Mouse (Mus musculus): Measurements from ENCODE around the gene Kcnma1. TPM values are rescaled to one million over a fixed set of nuclear protein-coding genes. Genes with fewer than 3 reads are reported as not detected.

Kcnma1 gene
- polyA plus RNA-seq, 1 experiment, result 4.9 TPM

GRCm38 (mm10) chr14:23911108-23911629 lies 103.1 kb downstream of the Kcnma1 start:
- no peak overlapping the region for H3K4me3 ChIP-seq (ENCODE audit: control insufficient read depth, insufficient read depth, low read length)
- H3K36me3 ChIP-seq (ENCODE audit: control insufficient read depth, insufficient read depth, low read length), result no peaks in the 10 kb centered on the region
- H3K27ac ChIP-seq (ENCODE audit: control insufficient read depth, insufficient read depth, low read length), result no peak overlapping the region
- TF ChIP-seq CTCF (IDR thresholded peaks at IDR 0.05; ENCODE audit: borderline replicate concordance, control insufficient read depth, extremely low read depth, insufficient read depth, low read length, poor library complexity) (no peak), POLR2A (IDR thresholded peaks at IDR 0.05; ENCODE audit: control insufficient read depth, extremely low read depth, insufficient read depth, low read length, poor library complexity) (no peak)
- H3K4me1 ChIP-seq (replicated peaks; ENCODE audit: control insufficient read depth, insufficient read depth, low read length), result no peaks in the 10 kb centered on the region
- H3K27me3 ChIP-seq (ENCODE audit: control insufficient read depth, insufficient read depth, low read length), result no peaks in the 10 kb centered on the region
- no peak for DNase-seq
- 70% methylated on average over 1 of the region's 1 CpGs for WGBS

GRCm38 (mm10) chr14:23908564-23908963 lies 105.7 kb downstream of the Kcnma1 start:
- WGBS, result 85% methylated on average over 5 of the region's 5 CpGs
- no peak for TF ChIP-seq CTCF (IDR thresholded peaks at IDR 0.05; ENCODE audit: borderline replicate concordance, control insufficient read depth, extremely low read depth, insufficient read depth, low read length, poor library complexity)
- no peak for TF ChIP-seq POLR2A (IDR thresholded peaks at IDR 0.05; ENCODE audit: control insufficient read depth, extremely low read depth, insufficient read depth, low read length, poor library complexity)
- no peaks in the 10 kb centered on the region for H3K4me1 ChIP-seq (replicated peaks; ENCODE audit: control insufficient read depth, insufficient read depth, low read length)
- no peaks in the 10 kb centered on the region for H3K36me3 ChIP-seq (ENCODE audit: control insufficient read depth, insufficient read depth, low read length)
- H3K27me3 ChIP-seq (ENCODE audit: control insufficient read depth, insufficient read depth, low read length), result no peaks in the 10 kb centered on the region
- H3K4me3 ChIP-seq (ENCODE audit: control insufficient read depth, insufficient read depth, low read length), result no peak overlapping the region
- H3K27ac ChIP-seq (ENCODE audit: control insufficient read depth, insufficient read depth, low read length), result no peak overlapping the region
- DNase-seq, result no peak

DNA sequence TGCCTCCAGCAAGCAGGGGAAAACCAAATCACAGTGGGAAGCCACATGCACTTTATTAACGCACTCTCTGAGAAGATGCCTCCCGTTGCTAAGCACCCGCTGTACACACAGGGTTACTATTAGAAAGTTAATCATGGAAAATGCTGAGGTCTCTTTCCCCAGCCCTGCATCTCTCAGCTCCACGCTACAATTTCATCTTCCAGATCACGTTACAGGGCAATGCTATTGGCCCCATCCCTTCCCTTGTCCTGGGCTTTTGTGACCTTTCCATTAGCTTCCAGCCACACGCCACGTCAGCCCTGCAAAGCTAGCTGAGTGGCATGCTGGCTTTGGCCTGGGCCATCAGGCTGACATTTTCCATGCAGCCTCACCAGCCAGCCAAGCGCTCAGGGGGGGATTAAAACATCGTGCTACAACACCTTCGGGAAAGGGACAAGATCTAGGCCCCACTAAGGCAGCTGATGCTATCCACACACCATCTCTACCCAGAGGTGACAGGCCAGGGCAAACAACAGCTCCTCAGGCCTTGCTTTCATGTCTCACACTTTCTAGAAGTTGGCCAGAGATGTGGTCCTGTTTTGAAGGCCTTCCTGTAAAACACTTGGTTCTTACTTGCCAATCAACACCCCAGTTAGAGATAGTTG lies 111.5 kb downstream of the Kcnma1 start:
- Histone ChIP-seq H3K36me3 (ENCODE audit: control insufficient read depth, insufficient read depth, low read length) (no peaks in the 10 kb centered on the region), H3K4me1 (replicated peaks; ENCODE audit: control insufficient read depth, insufficient read depth, low read length) (no peaks in the 10 kb centered on the region), H3K27me3 (ENCODE audit: control insufficient read depth, insufficient read depth, low read length) (no peaks in the 10 kb centered on the region), H3K27ac (ENCODE audit: control insufficient read depth, insufficient read depth, low read length) (no peak overlapping the region), H3K4me3 (ENCODE audit: control insufficient read depth, insufficient read depth, low read length) (no peak overlapping the region)
- TF ChIP-seq POLR2A (IDR thresholded peaks at IDR 0.05; ENCODE audit: control insufficient read depth, extremely low read depth, insufficient read depth, low read length, poor library complexity) (no peak), CTCF (IDR thresholded peaks at IDR 0.05; ENCODE audit: borderline replicate concordance, control insufficient read depth, extremely low read depth, insufficient read depth, low read length, poor library complexity) (no peak)
- DNase-seq, result no peak
- whole genome bisulfite sequencing, result 78% methylated on average over 10 of the region's 10 CpGs

- Histone ChIP-seq H3K27me3 (ENCODE audit: control insufficient read depth, insufficient read depth, low read length) (no peaks in the 10 kb centered on the region), H3K36me3 (ENCODE audit: control insufficient read depth, insufficient read depth, low read length) (no peaks in the 10 kb centered on the region), H3K4me1 (replicated peaks; ENCODE audit: control insufficient read depth, insufficient read depth, low read length) (no peaks in the 10 kb centered on the region), H3K4me3 (ENCODE audit: control insufficient read depth, insufficient read depth, low read length) (no peak overlapping the region), H3K27ac (ENCODE audit: control insufficient read depth, insufficient read depth, low read length) (no peak overlapping the region)
- 96% methylated on average over 5 of the region's 5 CpGs for WGBS
- no peak for DNase-seq
- TF ChIP-seq CTCF (IDR thresholded peaks at IDR 0.05; ENCODE audit: borderline replicate concordance, control insufficient read depth, extremely low read depth, insufficient read depth, low read length, poor library complexity), result no peak
- TF ChIP-seq POLR2A (IDR thresholded peaks at IDR 0.05; ENCODE audit: control insufficient read depth, extremely low read depth, insufficient read depth, low read length, poor library complexity), result no peak
Measured at GRCm38 (mm10) chr14:23899462-23899861, 114.8 kb downstream of the Kcnma1 start.

DNA sequence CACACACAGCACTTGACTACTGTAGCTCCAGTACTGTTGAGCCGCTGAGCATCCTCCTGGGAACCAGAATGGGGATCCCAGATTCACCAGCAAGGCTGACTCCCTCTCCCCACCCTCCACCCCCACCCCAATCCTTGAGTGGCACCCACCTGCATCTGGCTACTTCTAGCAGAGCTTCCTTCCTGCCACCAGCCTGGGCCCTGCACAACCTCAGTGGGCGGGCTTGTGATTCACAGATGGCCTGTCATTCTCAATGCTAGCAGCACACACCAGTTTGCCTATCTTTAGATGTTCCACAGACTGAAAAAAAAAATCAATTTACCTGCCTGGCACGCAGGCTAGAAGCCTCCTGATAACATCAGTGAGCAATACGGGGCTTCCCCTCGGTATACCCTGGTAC lies 116.5 kb downstream of the Kcnma1 start:
- TF ChIP-seq CTCF (IDR thresholded peaks at IDR 0.05; ENCODE audit: borderline replicate concordance, control insufficient read depth, extremely low read depth, insufficient read depth, low read length, poor library complexity) (no peak), POLR2A (IDR thresholded peaks at IDR 0.05; ENCODE audit: control insufficient read depth, extremely low read depth, insufficient read depth, low read length, poor library complexity) (no peak)
- H3K36me3 ChIP-seq (ENCODE audit: control insufficient read depth, insufficient read depth, low read length), result no peaks in the 10 kb centered on the region
- 55% methylated on average over 5 of the region's 5 CpGs for WGBS
- H3K27me3 ChIP-seq (ENCODE audit: control insufficient read depth, insufficient read depth, low read length), result no peaks in the 10 kb centered on the region
- no peaks in the 10 kb centered on the region for H3K4me1 ChIP-seq (replicated peaks; ENCODE audit: control insufficient read depth, insufficient read depth, low read length)
- no peak overlapping the region for H3K4me3 ChIP-seq (ENCODE audit: control insufficient read depth, insufficient read depth, low read length)
- no peak for DNase-seq
- no peak overlapping the region for H3K27ac ChIP-seq (ENCODE audit: control insufficient read depth, insufficient read depth, low read length)

DNA sequence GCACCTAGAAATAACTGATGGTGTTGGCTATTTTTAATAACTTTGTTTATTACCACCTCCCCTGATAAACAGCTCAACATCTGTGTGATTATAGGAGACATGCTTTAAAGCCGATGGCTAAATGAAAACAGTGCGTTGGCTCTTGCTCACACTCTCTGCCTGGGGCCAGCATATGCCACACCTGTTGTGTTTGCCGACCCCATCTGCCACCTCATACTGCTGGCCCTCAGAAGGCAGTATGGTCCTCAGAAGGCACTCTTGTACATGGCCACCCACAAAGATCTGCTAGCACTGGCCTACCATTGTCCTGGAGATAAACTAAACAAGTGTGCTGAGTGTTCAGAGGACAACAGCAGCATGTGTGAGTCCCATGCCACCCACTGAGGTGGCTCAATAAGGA lies 118.3 kb downstream of the Kcnma1 start:
- no peaks in the 10 kb centered on the region for H3K4me1 ChIP-seq (replicated peaks; ENCODE audit: control insufficient read depth, insufficient read depth, low read length)
- H3K36me3 ChIP-seq (ENCODE audit: control insufficient read depth, insufficient read depth, low read length), result no peaks in the 10 kb centered on the region
- H3K4me3 ChIP-seq (ENCODE audit: control insufficient read depth, insufficient read depth, low read length), result no peak overlapping the region
- no peaks in the 10 kb centered on the region for H3K27me3 ChIP-seq (ENCODE audit: control insufficient read depth, insufficient read depth, low read length)
- DNase-seq, result no peak
- H3K27ac ChIP-seq (ENCODE audit: control insufficient read depth, insufficient read depth, low read length), result no peak overlapping the region
- no peak for TF ChIP-seq POLR2A (IDR thresholded peaks at IDR 0.05; ENCODE audit: control insufficient read depth, extremely low read depth, insufficient read depth, low read length, poor library complexity)
- TF ChIP-seq CTCF (IDR thresholded peaks at IDR 0.05; ENCODE audit: borderline replicate concordance, control insufficient read depth, extremely low read depth, insufficient read depth, low read length, poor library complexity), result no peak
- WGBS, result 96% methylated on average over 3 of the region's 3 CpGs
